Mouse (Mus musculus): ENCODE data around the gene Anapc16.
"Not testable (repeated sequence)": the region's sequence is repeated elsewhere in the genome, so short reads cannot be mapped to it uniquely, and the experiment has no call there.

The Anapc16 gene

DNA sequence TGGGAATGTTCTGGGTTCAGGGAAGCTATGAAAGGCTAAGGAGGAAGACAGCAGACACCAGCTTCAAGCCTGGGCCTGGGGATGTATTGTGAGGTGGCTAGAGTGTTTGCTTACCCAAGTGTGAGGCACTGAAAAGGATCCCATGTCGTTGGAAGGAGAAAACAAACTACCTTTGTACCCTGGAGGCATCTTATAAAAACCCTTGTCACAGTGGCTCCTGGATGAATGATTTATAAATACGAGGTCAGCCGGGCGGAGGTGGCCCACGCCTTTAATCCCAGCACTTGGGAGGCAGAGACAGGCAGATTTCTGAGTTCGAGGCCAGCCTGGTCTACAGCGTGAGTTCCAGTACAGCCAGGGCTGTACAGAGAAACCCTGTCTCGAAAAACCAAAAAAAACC lies 1.3 kb downstream of the Anapc16 start:
- not testable (repeated sequence) for ATAC-seq (ENCODE audit: low TSS enrichment)

DNA sequence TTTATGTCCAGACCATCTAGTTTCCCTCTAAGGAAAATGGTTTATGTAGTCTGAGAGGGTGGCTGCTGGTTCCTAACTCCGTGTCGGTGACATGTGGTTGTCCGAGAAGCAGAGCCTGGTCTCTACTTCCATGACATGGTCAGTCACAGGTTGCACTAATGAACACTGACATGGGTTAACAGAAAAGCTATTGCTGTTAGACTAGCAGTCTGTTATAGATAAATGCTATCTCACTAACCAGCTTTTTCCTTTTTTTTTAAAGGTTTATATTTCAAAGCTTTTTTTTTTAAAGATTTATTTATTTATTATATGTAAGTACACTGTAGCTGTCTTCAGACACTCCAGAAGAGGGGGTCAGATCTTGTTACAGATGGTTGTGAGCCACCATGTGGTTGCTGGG lies 3.9 kb downstream of the Anapc16 start:
- ATAC-seq (ENCODE audit: low TSS enrichment): no peak

DNA sequence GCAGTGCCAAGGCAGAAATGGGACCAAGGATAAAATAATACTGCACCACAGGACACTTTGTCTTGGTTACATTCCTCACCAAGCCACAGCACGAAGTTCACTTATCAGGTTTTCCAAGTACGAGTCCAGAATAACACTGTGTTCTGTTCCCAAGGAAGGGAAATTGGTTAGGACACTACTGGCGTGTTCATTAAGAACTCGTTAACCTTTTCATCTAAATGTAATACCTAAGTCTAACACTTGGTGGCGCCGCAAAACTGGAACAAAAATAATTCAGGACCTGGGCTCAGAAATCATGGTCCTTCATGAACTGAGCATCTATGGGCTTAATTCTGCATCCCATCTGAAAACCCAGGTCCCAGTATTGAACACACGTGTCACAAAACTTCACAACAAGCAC lies 5.3 kb downstream of the Anapc16 start:
- no peak for ATAC-seq (ENCODE audit: low TSS enrichment)

DNA sequence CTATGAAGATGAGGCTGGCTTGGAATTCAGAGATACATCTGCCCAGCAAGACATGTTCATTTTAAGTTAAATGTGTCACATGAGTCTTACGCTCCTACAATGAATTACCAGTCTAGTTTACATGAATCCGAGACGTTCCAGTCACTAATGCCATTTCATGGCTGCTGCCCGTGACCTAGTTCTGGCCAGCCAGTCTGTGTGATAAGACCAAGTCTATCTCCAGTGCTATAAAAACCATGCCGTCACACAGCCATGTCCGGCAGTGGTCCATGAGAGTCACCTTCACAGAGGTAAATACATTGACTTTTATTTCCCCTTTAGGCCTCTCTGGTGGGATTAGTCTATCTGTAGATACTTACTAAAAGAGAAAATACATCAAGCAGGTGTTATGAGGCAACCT lies 7.0 kb downstream of the Anapc16 start:
- no peak for ATAC-seq (ENCODE audit: low TSS enrichment)

DNA sequence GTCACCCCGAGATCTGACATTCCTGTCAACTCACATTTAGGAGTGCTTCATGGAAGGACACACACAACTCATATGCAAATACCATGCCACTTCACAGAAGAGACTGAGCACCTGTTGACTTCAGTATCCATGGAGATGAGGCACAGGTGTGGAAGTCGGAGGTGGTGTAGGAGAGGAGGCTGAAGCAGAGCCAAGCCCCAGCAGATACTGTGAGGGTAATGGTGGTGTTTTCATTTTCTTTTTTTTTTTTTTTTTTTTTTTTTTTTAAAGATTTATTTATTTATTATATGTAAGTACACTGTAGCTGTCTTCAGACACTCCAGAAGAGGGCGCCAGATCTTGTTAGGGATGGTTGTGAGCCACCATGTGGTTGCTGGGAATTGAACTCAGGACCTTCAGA lies 9.1 kb downstream of the Anapc16 start:
- not testable (repeated sequence) for ATAC-seq (ENCODE audit: low TSS enrichment)

DNA sequence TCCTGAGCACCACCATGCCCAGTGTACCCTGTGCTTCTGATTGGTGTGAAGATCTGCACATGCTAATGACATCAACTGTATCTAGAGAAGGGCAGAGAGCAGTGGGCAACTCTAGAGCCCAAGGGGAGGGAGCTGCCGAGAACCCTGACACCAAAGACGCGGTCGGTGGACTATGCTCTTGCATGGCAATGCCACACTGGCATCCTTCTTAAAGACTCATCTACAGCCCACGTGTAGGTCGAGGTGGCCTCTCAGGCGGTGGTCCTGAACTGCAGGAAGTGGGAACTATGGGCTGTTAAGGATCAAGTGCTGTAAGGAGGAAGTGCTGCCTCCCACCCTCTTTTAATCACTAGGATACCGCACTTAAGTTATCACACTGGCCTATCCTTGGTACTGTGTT lies 10.9 kb downstream of the Anapc16 start:
- ATAC-seq (ENCODE audit: low TSS enrichment): no peak

DNA sequence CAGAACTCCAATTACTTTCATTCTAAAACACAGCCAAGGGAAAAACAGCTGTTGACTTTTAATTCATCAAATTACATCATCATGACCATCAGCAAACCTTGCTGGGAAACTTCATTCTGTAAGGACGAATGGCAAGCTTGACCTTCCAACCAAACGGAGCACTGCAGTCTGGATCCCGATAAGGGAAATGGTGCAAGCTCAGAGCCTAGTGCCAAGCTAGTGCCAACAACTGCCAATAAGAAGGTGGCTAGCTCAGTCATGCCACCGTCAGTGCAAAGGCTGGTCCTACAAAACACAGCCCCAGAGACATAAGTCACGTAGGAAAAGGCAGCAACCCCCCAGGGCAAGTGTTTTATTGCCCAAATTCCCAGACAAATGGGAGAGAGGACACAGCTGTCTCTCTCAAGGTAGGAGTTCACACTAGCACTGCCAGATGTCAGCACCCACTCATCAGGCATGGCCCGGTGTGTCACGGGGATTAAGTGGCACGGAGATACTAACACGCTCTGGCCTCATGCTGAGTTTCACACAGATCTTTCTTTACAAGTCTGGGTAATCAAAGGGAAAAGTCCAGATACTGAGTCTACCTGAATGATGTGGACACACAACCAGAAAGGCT lies 11.6 kb downstream of the Anapc16 start:
- ATAC-seq (ENCODE audit: low TSS enrichment): no peak

DNA sequence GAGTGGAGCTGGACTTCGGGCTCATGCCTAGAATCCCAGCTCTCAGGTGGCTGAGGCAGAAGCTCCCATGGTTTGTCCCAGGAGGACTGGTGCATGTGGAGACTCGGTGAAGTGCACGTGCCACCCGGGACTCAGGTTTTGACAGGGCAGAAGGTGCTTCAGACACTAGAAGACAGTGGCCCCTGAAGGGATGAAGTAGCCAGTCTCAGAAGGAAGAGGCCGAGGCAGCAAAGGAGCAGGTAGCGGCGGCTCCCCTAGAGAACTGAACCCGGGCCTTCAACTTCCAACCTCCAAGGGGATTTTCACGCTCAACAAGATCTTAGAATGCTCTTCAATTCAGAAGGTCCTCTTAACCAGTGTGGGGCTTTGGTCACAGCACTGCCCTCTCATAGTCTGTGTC lies 12.5 kb downstream of the Anapc16 start:
- ATAC-seq (ENCODE audit: low TSS enrichment): no peak

DNA sequence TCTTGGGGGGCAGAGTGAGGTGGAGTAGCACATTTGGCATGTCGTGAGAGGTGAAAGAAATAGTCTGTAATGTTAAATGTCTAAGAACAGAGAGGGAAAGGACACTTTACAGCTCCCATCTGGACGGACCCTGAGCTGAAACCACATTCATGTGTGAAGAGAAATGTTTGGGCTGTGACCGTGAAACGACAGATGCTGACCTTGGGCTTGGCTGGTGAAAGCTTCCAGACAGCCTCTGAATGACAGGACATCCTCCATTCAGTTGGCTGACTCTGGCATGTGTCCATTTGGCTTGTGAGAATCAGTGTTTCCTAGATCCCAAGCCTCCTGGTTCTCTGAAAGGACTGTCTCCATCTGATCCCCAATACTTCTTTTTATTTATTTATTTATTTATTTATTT lies 14.9 kb downstream of the Anapc16 start:
- no peak for ATAC-seq (ENCODE audit: low TSS enrichment)

DNA sequence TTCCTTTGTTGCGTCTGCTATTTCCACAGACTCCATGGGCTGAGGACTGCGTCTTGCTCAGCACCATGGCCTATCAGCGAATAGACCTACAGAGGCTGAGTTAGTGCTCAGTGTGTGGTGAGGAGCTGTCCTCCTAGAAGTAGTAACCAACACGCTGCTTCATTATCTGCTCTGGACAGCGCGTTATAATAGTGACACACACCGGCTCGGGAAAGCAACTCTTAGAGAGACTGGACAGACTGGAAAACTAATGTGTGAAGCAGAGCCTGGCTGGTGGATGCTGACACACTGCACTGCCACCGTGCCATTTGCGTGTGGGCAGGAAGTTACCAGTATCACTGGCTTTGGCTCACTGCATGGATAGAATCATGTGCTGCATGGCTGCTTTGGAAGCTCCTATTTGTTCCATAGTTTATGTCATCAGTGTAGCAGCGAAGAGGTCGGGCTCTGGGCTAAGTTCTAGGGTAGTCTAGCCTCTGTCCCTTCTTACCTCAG lies 20.5 kb downstream of the Anapc16 start:
- no peak for ATAC-seq (ENCODE audit: low TSS enrichment)

DNA sequence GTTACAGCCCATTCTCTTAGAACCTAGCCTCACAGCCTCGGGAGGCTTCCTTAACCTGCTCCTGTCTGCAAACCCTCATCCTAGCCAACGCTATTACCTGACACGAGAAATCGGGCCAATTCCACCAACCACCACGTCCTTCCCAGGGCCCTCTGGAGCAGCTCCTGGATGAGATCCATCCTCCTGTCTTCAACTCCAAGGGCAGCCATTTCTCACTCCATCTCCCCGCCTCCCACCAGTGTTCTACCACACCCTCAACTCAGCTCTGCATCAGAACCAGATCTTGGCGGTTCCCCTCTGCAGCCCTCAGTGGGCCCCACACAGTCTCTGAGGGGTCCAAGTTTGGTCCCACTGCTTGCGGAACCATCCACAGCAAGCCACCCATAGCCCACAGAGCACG lies 21.1 kb downstream of the Anapc16 start:
- no peak for ATAC-seq (ENCODE audit: low TSS enrichment)

DNA sequence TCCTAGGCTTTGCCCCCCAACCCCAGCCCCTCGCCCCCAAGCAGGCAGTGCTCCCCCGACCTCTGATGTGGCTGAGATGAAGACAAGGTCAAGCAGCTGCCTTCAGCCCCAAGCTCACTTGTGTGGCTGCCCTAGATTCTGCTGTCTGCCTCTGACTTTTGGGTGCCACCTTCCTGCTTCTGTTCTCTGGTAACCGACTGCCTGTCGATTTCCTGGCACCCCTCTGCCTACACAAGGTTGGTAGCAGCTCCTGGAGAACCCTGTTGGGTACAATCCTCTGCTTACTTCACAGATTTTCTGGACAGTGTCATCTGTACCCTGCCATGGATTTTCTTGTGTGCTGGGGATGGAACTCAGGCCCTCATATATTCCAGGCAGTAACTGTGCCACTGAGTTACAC lies 21.6 kb downstream of the Anapc16 start:
- ATAC-seq (ENCODE audit: low TSS enrichment): no peak

DNA sequence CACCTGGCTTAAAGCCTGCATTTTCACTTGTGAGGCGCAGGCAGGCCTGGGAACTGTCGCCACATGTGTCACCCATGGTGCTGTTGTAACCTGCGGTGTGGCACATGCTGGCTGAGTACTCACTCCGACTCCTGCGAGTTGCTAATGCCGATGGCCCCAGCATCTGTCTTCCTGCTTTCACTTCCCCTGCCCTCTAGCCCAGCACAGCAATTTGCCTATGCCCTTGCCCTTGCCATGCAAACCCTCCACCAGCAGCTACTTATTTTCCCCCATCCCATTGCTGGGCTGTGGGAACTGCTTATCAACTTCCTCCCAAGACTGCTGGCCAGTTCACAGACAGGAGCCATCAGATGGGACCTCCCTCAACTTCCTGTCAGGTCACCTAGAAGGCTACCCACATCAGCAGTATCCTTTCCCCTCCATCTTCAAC lies 22.1 kb downstream of the Anapc16 start:
- no peak for ATAC-seq (ENCODE audit: low TSS enrichment)

DNA sequence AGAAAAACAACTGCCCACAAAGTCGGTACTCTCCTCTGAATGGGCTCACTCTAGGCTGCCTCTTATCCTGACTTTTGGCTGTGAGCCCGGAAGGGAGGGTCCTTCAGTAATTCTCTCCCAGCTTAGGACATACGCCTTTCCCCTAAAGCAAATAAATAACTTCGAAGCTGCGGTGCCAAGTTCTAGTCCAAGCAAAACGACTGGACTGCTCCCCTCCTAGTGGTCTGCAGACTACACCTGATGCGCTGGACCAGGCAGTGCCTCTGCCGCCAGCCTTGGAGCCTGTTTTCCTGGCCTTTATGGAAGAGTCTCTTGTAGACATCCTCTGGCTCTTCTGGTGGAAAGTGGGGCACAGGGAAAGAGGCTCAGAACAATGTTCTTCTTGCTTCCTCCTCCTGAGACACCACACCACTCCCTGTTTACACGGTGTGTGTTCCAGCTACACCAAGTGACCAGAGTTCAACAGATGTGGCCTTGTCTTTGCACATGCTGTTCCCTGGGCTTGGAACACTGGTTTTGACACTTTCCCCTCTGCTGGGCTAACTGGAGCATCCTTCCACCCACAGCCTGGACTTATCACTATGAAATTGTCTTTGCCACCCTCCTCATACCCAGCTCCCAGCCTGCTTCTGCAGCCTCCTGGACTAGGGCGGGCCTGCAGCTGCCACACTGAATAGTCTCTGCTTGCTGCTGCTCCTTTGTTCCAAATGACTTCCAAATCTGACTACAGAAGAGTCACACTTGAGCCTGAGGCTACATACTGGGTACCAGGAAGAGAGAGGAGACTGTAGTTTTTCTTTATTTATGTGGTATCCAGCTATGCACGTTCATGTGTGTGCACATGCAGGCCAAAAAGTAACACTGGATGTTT lies 23.8 kb downstream of the Anapc16 start:
- ATAC-seq (ENCODE audit: low TSS enrichment): peak; percentile 56

DNA sequence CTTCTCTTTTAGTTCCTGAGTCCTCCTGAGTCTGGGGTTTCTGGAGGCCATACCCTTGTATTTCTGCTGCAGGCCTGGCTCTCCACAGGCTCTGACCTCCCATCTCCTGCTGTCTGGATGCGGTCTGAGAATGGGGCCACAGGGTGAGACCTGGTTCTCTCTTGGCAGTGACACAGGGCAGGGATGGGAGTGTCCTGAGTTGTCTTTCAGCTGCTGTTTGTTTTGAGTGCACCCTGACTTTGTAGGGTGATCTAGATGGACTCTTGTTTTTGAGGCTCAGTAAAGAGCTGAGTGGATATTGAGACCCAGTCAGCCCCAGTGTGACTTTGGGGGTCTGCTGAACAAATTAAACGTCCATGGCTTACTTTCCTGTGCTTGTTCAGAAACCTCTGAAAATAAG lies 24.5 kb downstream of the Anapc16 start:
- no peak for ATAC-seq (ENCODE audit: low TSS enrichment)

DNA sequence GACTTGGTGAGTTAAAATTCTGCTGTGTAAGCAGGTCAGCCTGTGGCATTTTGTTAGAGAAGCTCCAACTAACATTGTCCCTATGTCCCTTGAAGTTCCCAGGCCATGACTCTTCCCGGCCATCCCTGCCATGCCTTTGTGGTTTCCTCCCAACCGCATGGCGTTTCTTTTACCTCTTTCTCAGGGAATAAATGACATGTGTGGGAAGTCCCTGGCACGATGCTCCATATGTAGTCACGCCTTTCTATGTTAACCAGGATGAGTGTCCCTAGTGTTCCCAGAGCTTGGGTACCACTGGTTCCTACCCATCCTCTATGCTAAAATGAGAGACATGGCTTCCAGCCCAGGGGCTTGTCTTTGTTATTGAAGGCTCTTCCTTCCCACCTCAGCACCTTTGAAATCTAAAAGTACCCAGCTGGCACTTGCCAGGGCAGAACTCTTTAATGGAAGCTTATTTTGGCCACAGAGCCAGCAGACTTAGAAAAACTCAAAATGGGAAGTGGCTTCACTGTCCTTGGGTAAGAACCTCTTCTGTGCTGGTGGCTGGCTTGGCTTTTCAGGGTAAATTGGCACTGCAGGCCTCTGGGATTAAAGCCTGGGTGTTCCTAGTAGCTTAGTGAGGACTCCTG lies 25.1 kb downstream of the Anapc16 start:
- peak; percentile 39 for ATAC-seq (ENCODE audit: low TSS enrichment)

DNA sequence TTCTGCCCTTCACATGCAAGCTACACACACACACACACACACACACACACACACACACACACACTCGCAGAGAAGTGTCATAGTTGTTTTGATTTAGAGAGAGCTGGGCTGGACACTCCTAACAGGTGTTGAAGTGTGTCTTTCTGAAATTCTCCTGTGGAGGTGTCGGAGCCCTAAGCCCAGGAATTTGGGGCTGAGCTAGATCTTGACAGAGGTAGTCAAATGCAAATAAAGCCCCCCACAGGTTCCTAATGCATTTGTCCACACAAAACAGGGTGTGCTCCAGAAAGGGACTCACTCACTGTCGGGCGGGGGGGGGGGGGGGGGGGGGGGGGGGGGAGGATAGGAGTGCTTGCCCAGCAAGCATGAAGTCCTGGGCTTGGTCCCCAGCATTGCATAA lies 25.8 kb downstream of the Anapc16 start:
- no peak for ATAC-seq (ENCODE audit: low TSS enrichment)

DNA sequence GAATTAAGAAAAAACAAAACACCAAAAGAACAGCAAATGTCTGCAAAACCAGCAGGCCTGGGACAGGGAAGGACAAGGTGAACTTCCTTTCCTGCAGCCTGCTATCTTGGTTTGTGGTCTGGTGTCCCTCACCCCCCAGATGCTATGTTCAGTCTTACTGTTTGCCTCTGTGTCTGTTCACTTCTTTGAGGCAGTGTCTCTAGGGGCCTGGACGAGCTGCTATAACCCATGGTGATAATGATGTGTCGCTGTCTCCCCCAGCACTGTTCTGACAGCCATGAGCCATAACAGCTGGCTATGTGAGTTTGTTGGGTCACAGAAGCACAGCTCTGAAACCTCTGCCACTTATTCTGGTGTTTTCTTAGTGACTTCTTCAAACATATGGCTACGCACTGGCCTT lies 28.1 kb downstream of the Anapc16 start:
- no peak for ATAC-seq (ENCODE audit: low TSS enrichment)

DNA sequence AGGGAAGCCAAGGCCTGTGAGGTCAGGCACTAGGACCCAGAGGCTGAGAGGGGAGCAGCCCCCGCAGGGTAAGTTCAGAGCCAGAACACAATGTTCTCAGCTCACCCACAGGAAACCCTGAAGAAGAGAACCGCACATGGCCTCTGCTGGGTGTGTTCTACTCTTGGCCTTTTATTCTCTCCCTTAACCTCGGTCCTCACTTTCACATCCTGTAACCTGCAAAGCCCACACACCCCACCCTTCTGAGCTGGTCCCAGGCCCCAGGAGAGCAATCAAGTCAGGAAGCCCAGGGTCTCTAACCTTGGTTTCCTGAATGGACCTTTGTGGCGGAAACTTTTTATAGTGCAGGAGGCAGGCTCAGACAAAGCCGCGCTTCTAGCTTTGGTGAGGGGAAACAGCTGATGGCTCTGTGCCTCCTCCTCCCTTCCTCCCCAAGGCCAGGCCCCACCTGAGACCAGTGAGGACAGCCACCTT lies 28.7 kb downstream of the Anapc16 start:
- ATAC-seq (ENCODE audit: low TSS enrichment): 0 out of 2 replicates have a peak, but pooled peaks have one; percentile 5

DNA sequence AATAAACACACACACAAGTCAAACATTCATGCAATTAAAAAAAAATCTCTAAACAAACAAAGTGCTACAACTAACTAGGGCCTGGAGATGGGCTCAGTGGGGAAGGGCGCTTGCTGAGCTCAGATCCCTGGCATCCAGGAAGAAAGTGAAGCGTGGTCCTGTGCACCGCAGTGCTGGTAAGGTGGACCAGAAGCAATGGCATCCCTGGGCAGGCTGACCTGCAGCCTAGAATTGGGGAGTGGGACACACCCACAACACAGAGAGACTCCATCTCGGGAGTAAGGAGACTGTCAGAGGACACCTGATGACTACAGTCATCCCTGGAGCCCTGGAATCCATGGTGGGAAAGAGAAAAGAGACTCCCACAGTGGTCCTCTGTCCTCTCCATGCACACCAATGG lies 29.5 kb downstream of the Anapc16 start:
- ATAC-seq (ENCODE audit: low TSS enrichment): no peak

DNA sequence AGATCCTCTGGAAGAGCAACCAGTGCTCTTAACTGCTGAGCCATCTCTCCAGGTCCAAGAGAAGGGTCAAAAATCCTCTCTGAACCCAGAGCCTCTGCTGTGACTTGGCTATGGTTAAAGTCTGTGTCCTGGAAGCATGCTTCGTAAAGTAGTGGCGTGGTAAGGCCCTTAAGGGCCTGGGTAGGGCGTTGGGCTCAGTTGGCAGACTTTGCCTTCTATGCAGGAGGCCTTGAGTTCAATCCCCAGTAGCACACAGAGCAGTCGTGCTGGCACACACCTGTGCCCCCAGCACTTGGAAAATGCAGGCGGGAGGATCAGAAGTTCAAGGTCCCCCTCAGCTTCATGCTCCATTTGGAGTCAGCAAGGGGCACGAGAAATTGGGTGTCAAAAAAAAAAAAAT lies 29.9 kb downstream of the Anapc16 start:
- ATAC-seq (ENCODE audit: low TSS enrichment): no peak

DNA sequence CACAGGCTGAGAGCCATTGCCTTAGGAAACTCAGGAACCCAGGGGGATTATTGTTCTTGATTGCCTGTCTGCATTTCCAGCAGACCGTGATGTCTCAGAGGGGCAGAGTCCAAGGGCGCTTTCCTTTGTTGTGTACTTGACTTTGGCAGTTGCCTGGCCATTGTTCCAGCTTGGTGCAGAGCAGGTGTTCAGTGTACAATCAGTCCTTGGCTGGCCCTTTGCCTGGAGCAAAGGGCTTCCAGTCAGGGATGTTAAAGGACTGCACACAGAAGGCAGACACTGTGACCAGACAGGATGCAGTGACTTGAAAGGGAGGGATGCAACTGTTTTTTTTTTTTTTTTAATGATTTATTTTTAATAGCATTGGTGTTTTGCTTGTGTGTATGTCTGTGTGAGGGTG lies 30.4 kb downstream of the Anapc16 start:
- no peak for ATAC-seq (ENCODE audit: low TSS enrichment)

DNA sequence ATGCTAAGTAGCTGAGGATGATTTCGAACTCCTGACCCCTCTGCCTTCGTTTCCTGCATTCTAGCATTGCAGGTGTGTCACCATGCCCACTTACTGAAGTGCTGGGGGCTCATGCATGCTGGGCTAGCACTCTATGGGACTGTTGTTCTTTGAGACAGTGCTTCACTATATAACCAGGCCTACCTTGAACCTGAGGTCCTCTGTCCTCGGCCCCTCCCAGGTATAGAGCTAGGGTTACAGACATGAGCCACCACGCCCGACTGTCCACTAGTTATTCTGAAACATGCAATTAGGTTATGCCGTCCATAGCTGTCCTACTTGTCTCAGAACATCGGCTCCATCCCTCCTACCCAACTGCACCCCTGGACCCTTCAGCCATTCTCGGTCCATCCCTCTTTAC lies 31.1 kb downstream of the Anapc16 start:
- no peak for ATAC-seq (ENCODE audit: low TSS enrichment)

Data from frontal cortex, adult (tissue).